Mouse (Mus musculus) lung, postnatal 0 days (tissue): ENCODE measurements around the gene Eef1akmt4.

Experiments
- CTCF ChIP-seq: IDR thresholded peaks from 2 replicates; pipeline ENCODE4 v1.5.1; 2016; ENCODE audit warnings: antibody characterized with exemption, mild to moderate bottlenecking
- EP300 ChIP-seq: IDR thresholded peaks from 2 replicates; pipeline ENCODE4 v1.6.1; 2016; ENCODE audit warnings: antibody characterized with exemption, mild to moderate bottlenecking, control low read depth

DNA sequence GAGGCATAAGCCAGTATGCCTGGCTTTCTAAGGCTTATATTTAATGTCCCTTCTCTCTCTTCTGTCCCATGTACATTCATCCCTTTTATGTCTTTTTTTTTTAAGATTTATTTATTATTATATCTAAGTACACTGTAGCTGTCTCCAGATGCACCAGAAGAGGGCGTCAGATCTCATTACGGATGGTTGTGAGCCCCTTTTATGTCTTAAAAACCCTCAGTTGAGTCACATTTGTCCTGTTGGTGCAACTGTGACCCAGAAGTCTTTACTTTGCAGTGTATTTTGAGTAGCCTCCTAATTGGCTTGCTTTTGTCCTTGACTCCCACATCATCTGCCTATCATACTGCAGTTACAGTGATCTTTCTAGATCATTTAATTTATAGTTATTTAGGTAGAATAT lies 41.9 kb downstream of the Eef1akmt4 start:
- no peak for TF ChIP-seq EP300
- TF ChIP-seq CTCF, result no peak
